Mouse (Mus musculus): ENCODE measurements around the gene Magi1. TPM values are rescaled to one million over a fixed set of nuclear protein-coding genes. Genes with fewer than 3 reads are reported as not detected.

Gene Magi1
- polyA plus RNA-seq, 1 experiment from 2014 or later: 28.5 TPM

GRCm38 (mm10) chr6:93717826-93718375 is 565.8 kb downstream of the Magi1 start:
- 28% methylated on average over 7 of the region's 7 CpGs for WGBS
- DNase-seq (ENCODE audit: low spot score, missing footprints) (peak; percentile 89), ATAC-seq (ENCODE audit: low FRiP score) (no peak)
- peak overlapping the region; percentile 45; the same call in 1 of the 2 replicates for H3K4me2 ChIP-seq
- H3K36me3 ChIP-seq (ENCODE audit: control insufficient read depth, insufficient read depth, low read length): no peaks in the 10 kb centered on the region
- peaks cover 31% of the 10 kb centered on the region for H3K4me1 ChIP-seq (ENCODE audit: control insufficient read depth, insufficient read depth, low read length)
- no peaks in the 10 kb centered on the region; the same call in 1 of the 2 replicates for H3K27me3 ChIP-seq (ENCODE audit: control insufficient read depth, insufficient read depth, low read length)
- no peaks in the 10 kb centered on the region for H3K9me3 ChIP-seq (ENCODE audit: control insufficient read depth, low read length)
- no peak overlapping the region for H3K9ac ChIP-seq (ENCODE audit: low read length)
- H3K4me3 ChIP-seq (ENCODE audit: low read depth, low read length): no peak overlapping the region
- no peak overlapping the region for H3K27ac ChIP-seq (ENCODE audit: low read depth, low read length)

- Histone ChIP-seq H3K4me1 (ENCODE audit: control insufficient read depth, insufficient read depth, low read length) (peaks cover 31% of the 10 kb centered on the region), H3K27me3 (ENCODE audit: control insufficient read depth, insufficient read depth, low read length) (no peaks in the 10 kb centered on the region; the same call in 1 of the 2 replicates), H3K27ac (ENCODE audit: low read depth, low read length) (no peak overlapping the region), H3K9me3 (ENCODE audit: control insufficient read depth, low read length) (no peaks in the 10 kb centered on the region), H3K4me2 (peak overlapping the region; percentile 45), H3K36me3 (ENCODE audit: control insufficient read depth, insufficient read depth, low read length) (no peaks in the 10 kb centered on the region), H3K4me3 (ENCODE audit: low read depth, low read length) (peak overlapping the region; percentile 17; the same call in 1 of the 2 replicates), H3K9ac (ENCODE audit: low read length) (peak overlapping the region; percentile 3; the same call in 1 of the 2 replicates)
- 3% methylated on average over 24 of the region's 24 CpGs for WGBS
- peak; percentile 92 for DNase-seq (ENCODE audit: low spot score, missing footprints)
- ATAC-seq (ENCODE audit: low FRiP score): no peak
Measured at GRCm38 (mm10) chr6:93716686-93717625, 566.8 kb downstream of the Magi1 start.

- no peak overlapping the region for H3K4me3 ChIP-seq (ENCODE audit: low read depth, low read length)
- peaks cover 31% of the 10 kb centered on the region for H3K4me1 ChIP-seq (ENCODE audit: control insufficient read depth, insufficient read depth, low read length)
- no peaks in the 10 kb centered on the region for H3K36me3 ChIP-seq (ENCODE audit: control insufficient read depth, insufficient read depth, low read length)
- WGBS: 36% methylated on average over 24 of the region's 24 CpGs
- DNase-seq (ENCODE audit: low spot score, missing footprints) (peak; percentile 87), ATAC-seq (ENCODE audit: low FRiP score) (no peak)
- no peak overlapping the region for H3K27ac ChIP-seq (ENCODE audit: low read depth, low read length)
- no peaks in the 10 kb centered on the region; the same call in 1 of the 2 replicates for H3K27me3 ChIP-seq (ENCODE audit: control insufficient read depth, insufficient read depth, low read length)
- no peaks in the 10 kb centered on the region for H3K9me3 ChIP-seq (ENCODE audit: control insufficient read depth, low read length)
- peak overlapping the region; percentile 45; the same call in 1 of the 2 replicates for H3K4me2 ChIP-seq
- H3K9ac ChIP-seq (ENCODE audit: low read length): no peak overlapping the region
Measured at GRCm38 (mm10) chr6:93715181-93716180, 568.2 kb downstream of the Magi1 start.

DNA sequence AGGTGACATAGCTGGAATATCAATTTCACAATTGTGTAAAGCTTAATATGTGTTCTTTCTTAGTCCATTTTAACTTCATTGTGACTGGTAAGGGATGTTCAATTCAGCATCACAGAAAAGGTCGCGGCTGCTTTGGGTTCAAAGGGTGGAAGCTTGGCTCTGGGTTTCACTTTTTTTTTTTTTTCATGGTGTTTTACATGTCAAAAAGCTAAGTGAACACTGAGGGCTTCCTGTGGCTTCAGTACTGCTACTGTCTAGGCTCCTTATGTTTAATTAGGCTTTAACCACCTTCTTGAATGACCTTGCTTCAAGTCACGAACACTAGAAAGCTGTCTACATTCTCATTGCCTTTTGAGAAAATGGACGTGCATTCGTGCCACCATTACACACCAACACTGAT is 579.4 kb downstream of the Magi1 start:
- H3K4me3 ChIP-seq (ENCODE audit: low read depth, low read length): no peak overlapping the region
- H3K4me1 ChIP-seq (ENCODE audit: control insufficient read depth, insufficient read depth, low read length): peaks cover 3% of the 10 kb centered on the region; the same call in 1 of the 2 replicates
- 50% methylated on average over 5 of the region's 5 CpGs for WGBS
- H3K4me2 ChIP-seq: no peak overlapping the region
- no peaks in the 10 kb centered on the region for H3K27me3 ChIP-seq (ENCODE audit: control insufficient read depth, insufficient read depth, low read length)
- no peaks in the 10 kb centered on the region for H3K9me3 ChIP-seq (ENCODE audit: control insufficient read depth, low read length)
- no peak for ATAC-seq (ENCODE audit: low FRiP score)
- no peak for DNase-seq (ENCODE audit: low spot score, missing footprints)
- no peak overlapping the region for H3K27ac ChIP-seq (ENCODE audit: low read depth, low read length)
- H3K9ac ChIP-seq (ENCODE audit: low read length): no peak overlapping the region
- peaks cover 5% of the 10 kb centered on the region; the same call in 1 of the 2 replicates for H3K36me3 ChIP-seq (ENCODE audit: control insufficient read depth, insufficient read depth, low read length)

DNA sequence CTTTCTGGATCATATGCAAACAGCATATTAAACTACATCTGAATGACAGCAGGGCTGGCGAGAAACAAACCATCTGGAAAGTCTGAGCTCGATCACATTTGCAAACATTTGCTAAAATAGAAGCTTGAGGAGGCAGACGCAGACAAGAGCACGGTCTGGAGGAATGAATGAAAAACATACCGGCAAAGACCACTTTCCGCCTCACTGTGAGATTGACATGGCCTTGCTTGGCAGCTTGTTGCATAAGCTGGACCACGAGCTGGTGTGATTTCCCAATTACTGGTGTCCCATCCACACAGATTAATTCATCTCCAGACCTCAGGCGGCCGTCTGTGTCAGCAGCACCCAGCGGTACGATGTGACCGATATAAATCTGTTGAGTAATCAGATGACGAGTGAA is 584.3 kb downstream of the Magi1 start:
- H3K9me3 ChIP-seq (ENCODE audit: control insufficient read depth, low read length): no peaks in the 10 kb centered on the region
- H3K4me3 ChIP-seq (ENCODE audit: low read depth, low read length): no peak overlapping the region
- peaks cover under 1% of the 10 kb centered on the region for H3K4me1 ChIP-seq (ENCODE audit: control insufficient read depth, insufficient read depth, low read length)
- no peak for DNase-seq (ENCODE audit: low spot score, missing footprints)
- 87% methylated on average over 13 of the region's 13 CpGs for WGBS
- H3K27ac ChIP-seq (ENCODE audit: low read depth, low read length): no peak overlapping the region
- no peak overlapping the region for H3K9ac ChIP-seq (ENCODE audit: low read length)
- ATAC-seq (ENCODE audit: low FRiP score): no peak
- H3K4me2 ChIP-seq: no peak overlapping the region
- H3K36me3 ChIP-seq (ENCODE audit: control insufficient read depth, insufficient read depth, low read length): peaks cover 3% of the 10 kb centered on the region; the same call in 1 of the 2 replicates
- H3K27me3 ChIP-seq (ENCODE audit: control insufficient read depth, insufficient read depth, low read length): no peaks in the 10 kb centered on the region

DNA sequence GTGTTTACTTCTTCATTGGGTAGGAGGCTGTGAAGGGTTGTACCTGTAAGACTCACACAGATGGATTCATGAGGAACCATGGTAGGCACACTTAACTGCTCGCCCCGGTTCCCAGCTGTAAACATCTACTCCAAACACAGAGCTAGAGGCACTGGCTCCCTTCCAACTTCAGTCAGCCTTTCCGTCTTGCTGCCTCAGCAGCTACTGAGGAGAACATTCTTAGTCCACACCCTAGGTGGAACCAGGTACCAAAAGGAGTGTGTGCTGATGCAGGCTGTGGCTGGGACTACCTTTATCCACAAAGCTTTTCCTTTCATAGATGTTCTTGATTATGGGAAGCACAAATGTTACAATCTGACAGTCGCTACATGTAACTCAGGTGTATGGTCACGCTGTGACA is 585.8 kb downstream of the Magi1 start:
- Histone ChIP-seq H3K4me3 (ENCODE audit: low read depth, low read length) (no peak overlapping the region), H3K9ac (ENCODE audit: low read length) (no peak overlapping the region), H3K9me3 (ENCODE audit: control insufficient read depth, low read length) (no peaks in the 10 kb centered on the region), H3K36me3 (ENCODE audit: control insufficient read depth, insufficient read depth, low read length) (peaks cover 3% of the 10 kb centered on the region; the same call in 1 of the 2 replicates), H3K27ac (ENCODE audit: low read depth, low read length) (no peak overlapping the region), H3K4me2 (no peak overlapping the region), H3K27me3 (ENCODE audit: control insufficient read depth, insufficient read depth, low read length) (no peaks in the 10 kb centered on the region), H3K4me1 (ENCODE audit: control insufficient read depth, insufficient read depth, low read length) (no peaks in the 10 kb centered on the region; the same call in none of the 2 replicates)
- DNase-seq (ENCODE audit: low spot score, missing footprints) (no peak), ATAC-seq (ENCODE audit: low FRiP score) (no peak)
- 93% methylated on average over 5 of the region's 5 CpGs for WGBS

DNA sequence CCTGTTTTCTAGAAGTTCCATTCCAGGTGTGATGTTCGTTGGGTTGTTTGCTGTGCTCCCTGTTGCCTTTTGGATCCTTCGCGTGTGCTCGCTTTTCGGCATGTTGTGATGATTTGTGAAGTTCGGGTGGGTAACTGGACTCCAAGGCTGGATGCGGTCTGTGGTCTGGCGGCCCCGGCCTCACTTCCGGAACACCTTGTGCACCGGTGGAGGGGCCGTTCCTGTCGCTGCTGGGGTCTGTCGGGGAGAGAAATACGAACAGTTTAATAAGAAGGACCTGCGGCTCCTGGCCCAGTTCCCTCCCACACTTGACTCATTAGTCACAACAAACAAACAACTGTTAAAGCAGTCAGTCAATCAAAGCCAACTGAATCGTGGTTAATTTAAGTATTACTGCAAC is 605.0 kb downstream of the Magi1 start:
- Histone ChIP-seq H3K4me3 (ENCODE audit: low read depth, low read length) (no peak overlapping the region), H3K27me3 (ENCODE audit: control insufficient read depth, insufficient read depth, low read length) (no peaks in the 10 kb centered on the region), H3K9me3 (ENCODE audit: control insufficient read depth, low read length) (no peaks in the 10 kb centered on the region), H3K4me2 (no peak overlapping the region), H3K9ac (ENCODE audit: low read length) (no peak overlapping the region), H3K36me3 (ENCODE audit: control insufficient read depth, insufficient read depth, low read length) (peaks cover 8% of the 10 kb centered on the region), H3K27ac (ENCODE audit: low read depth, low read length) (no peak overlapping the region), H3K4me1 (ENCODE audit: control insufficient read depth, insufficient read depth, low read length) (no peaks in the 10 kb centered on the region)
- WGBS: 74% methylated on average over 17 of the region's 17 CpGs
- DNase-seq (ENCODE audit: low spot score, missing footprints): no peak
- no peak for ATAC-seq (ENCODE audit: low FRiP score)

- H3K27ac ChIP-seq (ENCODE audit: low read depth, low read length): no peak overlapping the region
- WGBS: 66% methylated on average over 2 of the region's 2 CpGs
- no peaks in the 10 kb centered on the region for H3K9me3 ChIP-seq (ENCODE audit: control insufficient read depth, low read length)
- H3K27me3 ChIP-seq (ENCODE audit: control insufficient read depth, insufficient read depth, low read length): no peaks in the 10 kb centered on the region
- no peaks in the 10 kb centered on the region for H3K36me3 ChIP-seq (ENCODE audit: control insufficient read depth, insufficient read depth, low read length)
- ATAC-seq (ENCODE audit: low FRiP score): no peak
- DNase-seq (ENCODE audit: low spot score, missing footprints): no peak
- no peak overlapping the region for H3K9ac ChIP-seq (ENCODE audit: low read length)
- H3K4me2 ChIP-seq: no peak overlapping the region
- no peaks in the 10 kb centered on the region for H3K4me1 ChIP-seq (ENCODE audit: control insufficient read depth, insufficient read depth, low read length)
- no peak overlapping the region for H3K4me3 ChIP-seq (ENCODE audit: low read depth, low read length)
Measured at GRCm38 (mm10) chr6:93666731-93667130, 617.0 kb downstream of the Magi1 start.
